Mouse (Mus musculus) retina, embryonic 14.5 days (tissue): Measurements from ENCODE around the gene Thada.

Source experiments
- DNase-seq: peaks from one replicate; pipeline ENCODE4 v3.0.0-alpha.2; 2015; ENCODE audit warnings: low spot score

Gene Thada

GRCm38 (mm10) chr17:84369769-84370168 is 96.2 kb downstream of the Thada start:
- no peak for DNase-seq

- DNase-seq: no peak
These were observed 97.6 kb downstream of the Thada start for GRCm38 (mm10) chr17:84368213-84369014.

GRCm38 (mm10) chr17:84367663-84368062 is 98.3 kb downstream of the Thada start:
- no peak for DNase-seq

GRCm38 (mm10) chr17:84365791-84366301 is 100.2 kb downstream of the Thada start:
- DNase-seq: no peak

- no peak for DNase-seq
These were observed 100.8 kb downstream of the Thada start for GRCm38 (mm10) chr17:84365006-84365716.

GRCm38 (mm10) chr17:84363444-84363843 is 102.6 kb downstream of the Thada start:
- DNase-seq: no peak

GRCm38 (mm10) chr17:84362581-84363286 is 103.3 kb downstream of the Thada start:
- DNase-seq: no peak

- DNase-seq: no peak
These were observed 105.0 kb downstream of the Thada start for GRCm38 (mm10) chr17:84361006-84361405.

GRCm38 (mm10) chr17:84359810-84360209 is 106.2 kb downstream of the Thada start:
- no peak for DNase-seq

- no peak for DNase-seq
These were observed 106.9 kb downstream of the Thada start for GRCm38 (mm10) chr17:84358951-84359644.

GRCm38 (mm10) chr17:84357776-84358175 is 108.2 kb downstream of the Thada start:
- no peak for DNase-seq

GRCm38 (mm10) chr17:84356056-84356887 is 109.7 kb downstream of the Thada start:
- no peak for DNase-seq

GRCm38 (mm10) chr17:84355006-84355405 is 111.0 kb downstream of the Thada start:
- DNase-seq: no peak

- no peak for DNase-seq
These were observed 112.1 kb downstream of the Thada start for GRCm38 (mm10) chr17:84353902-84354311.

GRCm38 (mm10) chr17:84353224-84353901 is 112.6 kb downstream of the Thada start:
- DNase-seq: no peak

- DNase-seq: no peak
These were observed 113.2 kb downstream of the Thada start for GRCm38 (mm10) chr17:84352790-84353154.

GRCm38 (mm10) chr17:84351912-84352789 is 113.9 kb downstream of the Thada start:
- DNase-seq: no peak

GRCm38 (mm10) chr17:84351276-84351675 is 114.7 kb downstream of the Thada start:
- DNase-seq: peak; percentile 58

GRCm38 (mm10) chr17:84348865-84349264 is 117.1 kb downstream of the Thada start:
- no peak for DNase-seq
